Mouse (Mus musculus) spleen, postnatal 36 days (tissue): ENCODE results near the gene Pxmp4.
A peak's percentile ranks its signal among the peaks of the same experiment; 100 is the strongest.

Experiments used
- DNase-seq, 2 experiments: peaks; one replicate each; pipeline ENCODE4 v3.0.0; 2022; ENCODE audit warnings: low spot score in 2 of 2, mixed read lengths in 1 of 2

The Pxmp4 gene

DNA sequence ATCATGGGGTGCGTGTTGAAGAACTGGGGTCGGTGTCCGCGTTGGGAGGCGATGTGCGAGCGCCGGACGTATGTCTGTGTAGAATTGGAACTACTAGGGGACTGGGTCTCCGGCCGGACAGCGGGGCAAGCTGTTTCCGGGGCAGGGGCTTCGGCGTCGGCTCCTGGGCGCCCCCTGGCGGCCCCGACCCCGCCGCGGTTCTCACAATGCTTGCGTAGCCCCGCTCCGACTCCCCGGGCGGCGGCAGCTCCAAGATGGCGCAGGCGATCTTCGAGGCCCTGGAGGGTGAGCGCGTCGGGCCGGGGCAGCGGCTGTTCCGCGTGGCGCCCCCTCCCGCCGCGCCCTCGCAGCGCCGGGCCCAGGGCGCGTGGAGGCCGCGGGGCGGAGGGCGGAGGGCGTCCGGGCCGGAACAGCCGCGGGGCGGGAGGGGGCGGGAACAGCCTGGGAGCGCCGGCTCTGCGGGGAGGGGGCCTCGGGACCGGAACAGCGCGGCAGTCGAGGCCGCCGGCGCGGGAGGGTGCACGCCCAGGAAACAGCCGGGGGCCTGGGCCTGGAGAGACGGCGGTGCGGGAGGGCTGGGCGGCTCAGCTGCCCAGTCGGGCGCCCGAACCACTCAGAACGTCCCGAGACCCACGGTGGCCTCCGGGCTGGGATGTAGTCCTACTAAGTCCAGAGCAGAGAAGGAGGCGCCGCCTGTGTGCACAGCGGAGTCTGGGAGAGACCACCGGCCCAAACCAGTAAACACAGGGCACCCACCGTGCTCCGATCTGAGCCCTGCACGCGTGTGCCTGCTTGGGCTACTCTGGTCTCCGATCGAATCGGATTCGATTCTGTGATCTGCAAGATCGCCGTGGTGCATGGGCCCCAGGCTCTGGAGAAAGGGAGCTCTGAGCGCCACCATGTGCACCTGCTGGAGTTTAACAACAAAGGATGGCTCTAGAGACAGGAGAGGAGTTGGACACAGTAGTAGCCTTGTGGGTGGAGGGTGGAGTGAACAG, 9.9 kb upstream of the Pxmp4 start, which contains the start of the genes Zfp341 and 4930519P11Rik:
TSS of gene Zfp341 (plus strand) at position 180 of the 998 bp plus-strand sequence.
TSS of gene 4930519P11Rik (minus strand) at position 320 of the 998 bp plus-strand sequence.
- peak; percentile 91 to 92 for DNase-seq

DNA sequence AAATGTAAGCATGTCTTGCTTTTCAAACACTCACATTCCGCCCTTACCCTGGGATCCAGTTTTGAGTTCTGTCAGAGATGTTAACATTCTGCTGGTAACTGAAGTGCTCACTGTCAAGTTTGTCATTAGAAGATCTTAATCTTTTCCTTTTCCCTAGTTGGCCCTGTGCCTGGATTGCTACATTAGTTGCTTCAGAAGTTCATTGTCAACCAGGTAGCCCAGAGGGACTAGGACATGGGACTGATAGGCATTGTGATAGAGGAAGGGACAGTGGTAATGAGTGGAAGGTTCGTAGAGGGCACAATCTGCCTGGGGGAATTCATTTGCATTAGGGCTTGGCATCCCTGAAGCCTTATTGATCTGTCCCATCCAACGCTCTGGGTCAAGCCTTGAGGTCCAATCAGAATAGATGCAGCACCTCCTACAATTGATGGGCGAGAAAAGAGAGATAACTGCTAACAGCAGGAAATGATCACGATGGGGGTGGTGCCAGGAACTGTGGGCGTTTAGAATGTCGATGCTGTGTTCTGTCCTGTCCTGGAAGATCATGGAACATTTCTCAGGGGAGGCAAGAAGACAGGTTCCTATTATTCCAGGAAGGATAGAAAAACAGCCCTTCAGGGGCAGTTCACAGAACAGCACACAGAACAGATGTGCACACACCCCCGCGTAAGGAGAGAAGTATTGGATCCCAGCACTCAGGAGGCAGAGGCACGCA, 5.7 kb upstream of the Pxmp4 start:
- DNase-seq, result no peak

GRCm38 (mm10) chr2:154606965-154607364, 3.5 kb upstream of the Pxmp4 start:
- DNase-seq, result no peak

- DNase-seq, result no peak
These were observed 648 bp upstream of the Pxmp4 start for GRCm38 (mm10) chr2:154604156-154604555.

DNA sequence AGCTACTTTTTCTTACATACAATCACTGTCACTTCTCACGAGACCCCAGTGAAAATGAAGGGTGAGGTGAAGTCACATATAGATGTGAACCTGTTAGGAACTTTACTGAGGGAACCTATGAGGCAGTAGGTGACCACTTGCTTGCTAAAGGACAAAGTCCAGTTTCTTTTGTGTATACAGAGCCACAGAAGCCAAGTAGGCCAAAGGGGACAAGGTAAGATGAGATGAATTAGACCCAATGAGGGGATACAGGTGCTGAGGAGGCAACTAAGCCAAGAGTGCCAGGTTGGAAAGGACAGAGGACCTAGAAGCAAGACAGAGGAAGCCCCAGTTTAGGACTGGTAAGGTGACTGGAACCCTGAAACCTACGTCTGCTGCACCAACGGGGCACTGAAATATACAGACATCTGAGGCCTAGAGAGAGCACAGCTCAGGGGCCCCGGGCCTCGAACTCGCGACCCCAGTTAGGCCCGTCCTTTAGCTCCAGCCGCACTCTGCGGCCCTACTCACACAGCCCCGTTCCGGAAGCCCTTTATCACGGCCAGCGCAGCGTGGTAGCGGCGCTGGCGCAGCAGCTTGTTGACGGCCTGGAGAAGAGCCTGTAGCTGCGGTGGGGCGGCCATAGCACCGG, 386 bp downstream of the Pxmp4 start:
- no peak for DNase-seq

GRCm38 (mm10) chr2:154601324-154601723, 2.2 kb downstream of the Pxmp4 start:
- no peak for DNase-seq

DNA sequence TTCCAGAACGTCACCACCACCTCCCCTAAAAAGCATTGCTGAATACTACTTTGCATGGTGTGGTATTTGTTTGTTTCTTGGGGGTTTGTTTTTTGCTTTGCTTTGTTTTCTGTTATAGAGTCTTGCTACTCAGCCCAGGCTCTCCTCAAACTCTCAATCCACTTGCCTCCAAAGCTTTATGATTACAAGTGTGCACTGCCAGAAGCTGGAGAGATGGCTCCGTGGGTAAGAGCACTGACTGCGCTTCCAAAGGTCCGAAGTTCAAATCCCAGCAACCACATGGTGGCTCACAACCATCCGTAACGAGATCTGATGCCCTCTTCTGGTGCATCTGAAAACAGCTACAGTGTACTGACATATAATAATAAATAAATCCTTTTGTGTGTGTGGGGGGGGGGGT, 2.9 kb downstream of the Pxmp4 start:
- DNase-seq, result no peak

GRCm38 (mm10) chr2:154597399-154597798, 6.1 kb downstream of the Pxmp4 start:
- DNase-seq, result peak; percentile 28 to 34

GRCm38 (mm10) chr2:154595775-154596174, 7.7 kb downstream of the Pxmp4 start:
- DNase-seq, result no peak

- peak; percentile 47 to 48 for DNase-seq
These were observed 10.5 kb downstream of the Pxmp4 start for GRCm38 (mm10) chr2:154593025-154593424.

DNA sequence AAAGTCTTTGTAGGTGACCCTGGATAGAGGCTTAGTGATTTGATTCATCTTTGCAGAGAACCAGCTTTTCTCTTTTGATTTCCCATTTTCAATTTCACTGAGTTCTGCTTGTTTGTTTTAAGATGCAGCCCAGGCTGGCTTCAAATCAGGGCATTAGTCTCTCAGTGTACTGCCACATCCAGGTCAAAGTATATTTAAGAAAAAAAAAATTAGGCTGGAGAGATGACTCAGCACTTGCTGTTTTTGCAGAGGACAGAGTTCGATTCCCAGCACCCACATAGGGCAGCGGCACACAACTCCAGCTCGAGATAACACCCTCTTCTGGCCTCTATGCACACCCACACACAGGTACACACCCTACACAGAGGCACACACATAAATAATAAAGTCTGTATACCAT, 12.3 kb downstream of the Pxmp4 start:
- no peak for DNase-seq

DNA sequence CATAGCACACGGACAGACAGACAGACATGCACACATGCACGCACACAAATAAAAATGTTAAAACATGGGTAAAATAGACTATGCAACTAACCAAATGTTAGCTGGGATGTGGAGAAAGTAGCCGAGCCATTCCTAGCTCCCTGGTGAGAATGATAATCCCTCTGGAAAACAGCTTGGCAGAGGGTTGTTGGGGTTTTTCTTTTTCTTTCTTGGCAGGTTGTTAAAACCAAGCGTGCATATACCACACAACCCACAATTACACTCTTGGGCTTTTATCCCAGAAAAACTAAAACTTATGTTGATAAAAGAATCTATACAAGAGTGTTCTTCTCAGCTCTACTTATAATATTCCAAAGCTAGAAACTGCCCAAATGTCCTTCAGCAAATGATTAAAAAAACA, 14.5 kb downstream of the Pxmp4 start:
- no peak for DNase-seq

- DNase-seq, result peak in 1 of 2 experiments; percentile 24
These were observed 17.1 kb downstream of the Pxmp4 start for GRCm38 (mm10) chr2:154586405-154586804.

GRCm38 (mm10) chr2:154584931-154585601, 18.4 kb downstream of the Pxmp4 start:
- DNase-seq, result no peak

DNA sequence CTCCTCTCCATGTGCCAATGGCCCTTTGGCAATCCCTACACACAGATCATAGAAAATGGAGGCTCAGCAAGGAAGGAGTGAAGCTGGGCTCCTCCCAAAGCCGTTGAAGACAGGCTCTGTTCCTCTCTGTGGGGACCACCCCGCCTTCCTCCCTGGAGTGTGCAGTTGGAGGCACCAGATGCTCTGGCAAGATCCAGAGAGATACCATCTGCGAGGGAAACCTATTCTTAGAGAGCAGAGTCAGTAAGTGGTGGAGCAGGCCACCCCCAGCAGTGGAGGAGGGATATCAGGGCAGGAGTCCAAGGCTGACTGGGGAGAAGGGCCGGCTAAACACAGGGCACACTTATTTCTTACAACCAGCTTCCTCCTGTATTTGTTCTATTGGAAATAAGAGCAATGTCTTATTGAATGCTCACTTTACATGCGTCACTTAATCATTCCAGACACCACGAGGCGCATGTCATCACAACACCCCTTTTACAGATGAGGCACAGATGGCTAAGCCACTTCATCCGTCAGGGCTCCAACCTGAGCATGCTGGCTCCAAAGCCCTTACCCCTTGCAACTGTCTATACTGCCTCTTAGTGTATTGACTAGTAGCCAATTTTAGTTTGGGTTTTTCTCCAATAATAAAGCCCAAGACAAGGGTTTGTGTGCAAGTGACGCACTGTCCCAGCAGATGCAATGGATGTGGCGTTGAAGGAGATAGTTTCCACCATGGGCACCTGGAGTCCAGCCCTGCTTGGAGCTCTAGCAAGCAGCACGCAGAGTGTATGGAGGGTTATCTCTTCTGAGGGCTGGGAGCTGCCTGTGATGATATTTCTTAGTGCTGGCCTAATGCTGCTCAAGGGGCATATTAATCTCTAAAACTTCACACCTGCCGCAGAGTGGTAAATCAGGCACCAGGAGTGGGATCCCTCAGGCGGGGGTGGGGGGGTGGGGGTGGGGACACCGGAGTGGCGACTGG, 19.3 kb downstream of the Pxmp4 start:
- DNase-seq, result no peak

DNA sequence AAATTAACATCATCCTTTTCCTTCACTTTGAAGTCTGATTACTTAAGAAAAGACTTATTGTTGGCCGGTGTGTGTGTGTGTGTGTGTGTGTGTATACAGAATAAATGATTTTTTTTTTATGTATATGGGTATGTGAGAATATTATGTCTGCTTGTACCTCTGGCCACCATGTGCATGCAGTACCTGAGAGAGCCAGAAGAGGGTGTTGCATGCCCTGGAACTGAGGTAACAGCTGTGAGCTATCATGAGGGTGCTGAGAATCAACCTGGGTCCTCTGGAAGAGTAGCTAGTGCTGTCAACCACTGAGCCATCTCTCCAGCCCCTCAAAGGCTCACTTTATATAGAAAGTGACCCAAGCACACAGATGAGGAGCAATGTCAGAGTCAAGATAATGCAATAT, 22.1 kb downstream of the Pxmp4 start:
- no peak for DNase-seq

- no peak for DNase-seq
These were observed 22.9 kb downstream of the Pxmp4 start for GRCm38 (mm10) chr2:154580586-154580985.

DNA sequence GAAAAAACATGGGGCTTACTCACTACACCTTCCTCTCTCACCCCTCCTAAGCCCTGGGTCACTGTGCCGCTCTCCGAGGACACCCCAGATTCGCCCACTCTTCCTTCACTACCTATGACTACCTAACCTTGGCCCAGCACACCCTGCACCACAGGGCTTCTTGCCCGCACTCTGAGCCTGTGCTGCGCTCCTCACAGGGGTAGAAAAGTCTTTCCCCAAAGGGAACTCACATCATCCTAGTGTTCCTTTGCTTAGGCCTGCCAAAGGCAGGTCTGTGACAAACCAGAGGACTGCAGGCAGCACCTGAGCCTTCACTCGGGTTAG, 25.8 kb downstream of the Pxmp4 start:
- DNase-seq, result no peak

DNA sequence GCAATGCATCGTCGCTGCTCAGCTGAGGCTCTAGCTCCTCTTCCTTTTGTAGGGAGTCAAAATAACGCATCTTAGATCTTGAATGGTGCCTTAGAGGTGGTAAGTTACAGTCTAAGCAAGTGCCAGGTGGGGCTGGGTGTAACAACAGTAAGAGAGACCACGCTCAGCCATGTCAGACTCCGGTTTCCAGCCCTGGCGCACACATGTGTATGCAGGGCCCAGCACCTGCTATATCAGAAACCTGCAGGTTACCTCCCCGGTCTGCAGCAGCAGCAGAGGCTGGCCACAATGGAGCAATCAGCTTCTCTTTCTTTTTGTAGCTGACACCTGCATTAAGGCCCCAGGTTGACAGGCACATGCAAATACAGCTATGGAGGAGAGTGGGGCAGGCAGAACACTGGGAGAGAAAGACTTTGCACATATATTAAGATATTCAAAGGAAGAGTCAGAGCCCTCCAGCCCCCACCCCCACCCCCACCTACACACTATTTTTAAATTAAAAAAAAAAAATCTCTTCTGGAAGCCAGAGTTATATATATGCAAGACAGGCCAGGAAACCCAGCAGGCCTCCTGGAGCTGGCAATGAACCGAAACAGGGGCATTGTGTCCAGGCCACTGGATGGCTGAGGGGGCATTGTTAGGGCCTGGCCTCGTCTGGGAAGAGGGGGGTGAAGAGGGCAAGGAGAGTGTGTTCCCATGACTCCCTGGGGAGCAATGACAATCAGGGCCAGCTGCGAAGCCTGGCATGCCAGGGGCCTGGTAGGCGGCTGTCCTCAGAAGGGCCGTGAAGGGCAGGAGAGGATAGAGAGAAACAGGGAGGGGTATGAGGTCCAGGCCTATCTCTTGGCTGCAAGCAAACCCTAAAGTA, 26.4 kb downstream of the Pxmp4 start:
- DNase-seq, result no peak
